Mouse (Mus musculus) layer of hippocampus, adult 11-12 months (tissue): Measurements from ENCODE around the gene Knstrn.

Source experiments
- DNase-seq: peaks from one replicate; pipeline ENCODE4 v3.0.0; 2022; ENCODE audit warnings: low spot score

The Knstrn gene

GRCm38 (mm10) chr2:118790551-118791525 is 23.0 kb upstream of the Knstrn start:
- peak; percentile 65 for DNase-seq

DNA sequence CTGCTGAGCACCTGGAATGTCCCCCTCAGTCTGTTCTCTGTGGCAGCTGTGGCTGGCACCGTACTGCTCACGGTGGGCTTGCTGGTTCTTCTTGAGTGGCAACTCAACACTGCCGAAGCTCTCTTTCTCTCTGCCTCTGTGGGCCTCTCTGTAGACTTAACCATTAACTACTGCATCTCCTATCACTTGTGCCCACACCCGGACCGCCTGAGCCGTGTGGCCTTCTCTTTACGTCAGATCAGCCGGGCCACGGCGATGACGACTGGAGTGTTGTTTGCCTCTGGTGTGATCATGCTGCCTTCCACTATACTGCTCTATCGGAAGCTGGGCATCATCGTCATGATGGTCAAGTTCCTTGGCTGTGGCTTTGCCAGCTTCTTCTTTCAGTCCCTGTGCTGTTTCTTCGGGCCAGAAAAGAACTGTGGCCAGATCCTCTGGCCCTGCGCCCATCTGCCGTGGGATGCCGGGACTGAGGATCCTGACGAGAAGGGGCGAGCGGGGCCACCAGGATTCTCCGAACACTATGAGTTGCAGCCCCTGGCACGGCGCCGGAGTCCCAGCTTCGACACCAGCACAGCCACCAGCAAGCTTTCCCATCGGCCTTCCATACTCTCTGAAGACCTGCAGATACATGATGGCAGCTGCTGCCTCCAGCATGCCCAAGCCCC is 22.1 kb upstream of the Knstrn start:
- no peak for DNase-seq

GRCm38 (mm10) chr2:118792259-118792613 is 21.6 kb upstream of the Knstrn start:
- DNase-seq, result no peak

DNA sequence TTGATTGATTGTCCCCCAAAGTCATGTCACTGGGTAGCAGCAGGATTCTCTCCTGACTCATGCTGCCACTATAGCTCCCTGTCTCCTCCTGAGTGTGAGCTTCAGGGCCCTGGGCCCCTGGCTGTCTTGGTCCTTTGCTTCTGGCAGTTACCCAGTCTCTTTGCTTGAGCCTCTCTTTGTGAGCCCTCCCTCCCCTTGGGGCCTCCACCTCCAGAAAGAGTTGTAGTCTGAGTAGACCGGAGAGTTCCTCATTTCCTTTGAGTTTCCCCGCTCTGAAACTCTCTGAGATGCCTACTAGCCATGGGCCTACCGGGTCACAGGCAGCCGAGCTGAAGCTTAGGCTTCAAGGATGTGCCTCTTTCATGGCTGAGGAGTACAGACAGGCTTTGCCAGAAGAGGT is 20.2 kb upstream of the Knstrn start:
- no peak for DNase-seq

DNA sequence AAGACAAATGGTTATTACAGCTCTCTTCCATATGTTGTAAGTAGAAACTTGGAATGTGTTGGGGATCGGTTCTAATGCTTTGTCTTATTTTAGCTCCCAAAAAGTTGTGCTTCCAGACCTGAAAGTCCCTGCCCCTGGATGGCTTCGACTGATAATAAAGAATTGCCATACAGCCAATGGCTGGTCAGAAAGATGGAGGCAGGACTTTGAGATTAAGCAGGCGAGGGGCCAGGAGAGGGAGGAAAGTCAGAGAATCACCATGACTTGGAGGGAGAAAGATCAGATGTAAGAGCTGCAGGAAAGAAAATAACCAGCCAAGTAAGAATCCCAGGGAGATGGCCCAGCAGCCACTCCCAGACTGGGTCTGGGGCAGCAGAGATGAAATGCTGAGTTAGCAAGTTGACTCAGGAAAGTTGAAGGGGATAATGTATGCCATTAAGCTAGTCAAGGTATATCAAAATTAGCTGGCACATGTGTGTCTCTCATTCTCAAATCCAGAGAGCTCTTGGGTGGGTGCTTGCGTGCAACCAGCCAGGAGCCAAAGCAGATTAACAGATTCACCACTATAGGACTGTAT is 11.2 kb upstream of the Knstrn start:
- no peak for DNase-seq

DNA sequence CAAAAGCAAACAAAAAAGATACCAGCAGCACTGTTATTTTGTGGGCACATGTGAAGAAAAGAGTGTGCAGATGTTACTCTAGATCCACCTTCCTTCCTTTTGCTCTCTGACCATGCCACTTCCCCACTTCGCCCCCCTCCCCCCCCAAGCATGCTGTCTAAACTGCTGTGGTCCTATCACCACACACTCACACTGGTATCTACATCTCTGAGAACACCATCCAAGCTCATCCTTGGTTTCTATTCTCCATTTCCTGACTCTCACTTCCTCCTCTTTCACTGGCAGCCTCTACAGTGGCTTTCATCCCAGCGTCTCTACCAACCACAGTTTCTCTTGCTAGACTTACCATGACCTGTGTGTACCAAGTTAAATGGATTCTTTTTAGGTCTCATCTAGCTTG is 9.3 kb upstream of the Knstrn start:
- no peak for DNase-seq

DNA sequence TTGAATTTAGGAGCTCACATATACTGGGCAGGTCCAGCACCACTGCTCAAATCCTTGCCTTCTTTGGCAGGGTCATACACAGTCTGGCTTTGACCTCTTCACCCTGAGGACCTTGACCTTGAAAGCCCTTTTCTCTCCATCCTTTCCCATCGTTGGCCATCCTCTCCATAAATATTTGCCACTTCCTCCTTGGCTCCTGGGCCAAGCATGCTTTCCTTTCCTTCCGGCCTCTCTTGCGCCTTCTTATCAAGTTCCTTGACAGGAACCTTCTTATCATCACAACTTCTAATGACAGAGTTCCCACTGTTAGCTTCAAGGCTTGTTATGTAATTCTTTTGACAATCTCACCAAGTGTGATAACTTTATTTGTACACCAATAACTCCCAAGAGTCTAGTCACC is 8.7 kb upstream of the Knstrn start:
- DNase-seq, result no peak

GRCm38 (mm10) chr2:118805756-118806155 is 8.0 kb upstream of the Knstrn start:
- DNase-seq, result no peak

DNA sequence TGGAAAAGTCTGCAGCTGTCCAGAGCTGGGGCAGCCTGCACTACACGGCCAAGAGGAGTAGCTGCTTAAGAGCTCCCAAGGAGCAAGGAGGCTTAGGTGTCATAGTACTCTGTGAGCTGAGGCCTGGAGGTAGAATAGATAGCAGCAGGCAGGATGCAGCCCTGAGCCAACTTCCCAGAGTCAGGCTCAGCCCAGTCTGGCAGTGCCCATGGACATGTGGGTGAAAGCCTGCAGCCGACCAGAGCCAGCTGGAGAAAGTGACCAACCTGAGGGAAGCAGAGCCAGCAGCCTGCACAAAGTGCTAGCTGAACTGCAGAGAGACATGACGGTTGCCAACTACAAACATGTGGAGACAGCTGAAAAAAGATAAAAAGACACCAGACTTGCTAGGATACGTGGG is 6.9 kb upstream of the Knstrn start:
- DNase-seq, result no peak

DNA sequence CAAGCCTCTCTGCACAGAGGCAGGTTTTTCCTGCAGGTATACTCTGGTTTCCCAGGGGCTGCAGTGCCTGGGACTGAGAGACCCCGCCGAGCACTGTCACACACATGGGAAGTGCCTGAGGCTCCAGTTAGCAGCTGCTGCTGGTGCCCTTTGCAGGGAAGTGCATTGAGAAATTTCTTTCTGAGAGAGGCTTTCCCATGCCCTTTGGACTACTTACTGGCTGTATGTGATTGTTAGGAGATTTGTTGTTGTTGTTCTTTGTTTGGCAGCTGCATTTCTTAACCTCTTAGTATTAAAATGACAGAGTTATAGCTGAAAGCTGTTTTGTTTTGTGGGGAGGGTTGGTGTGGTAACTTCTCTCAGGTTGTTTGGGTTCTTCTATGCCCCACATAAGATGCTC is 2.9 kb upstream of the Knstrn start:
- no peak for DNase-seq

GRCm38 (mm10) chr2:118812724-118813123 is 1.1 kb upstream of the Knstrn start:
- no peak for DNase-seq

DNA sequence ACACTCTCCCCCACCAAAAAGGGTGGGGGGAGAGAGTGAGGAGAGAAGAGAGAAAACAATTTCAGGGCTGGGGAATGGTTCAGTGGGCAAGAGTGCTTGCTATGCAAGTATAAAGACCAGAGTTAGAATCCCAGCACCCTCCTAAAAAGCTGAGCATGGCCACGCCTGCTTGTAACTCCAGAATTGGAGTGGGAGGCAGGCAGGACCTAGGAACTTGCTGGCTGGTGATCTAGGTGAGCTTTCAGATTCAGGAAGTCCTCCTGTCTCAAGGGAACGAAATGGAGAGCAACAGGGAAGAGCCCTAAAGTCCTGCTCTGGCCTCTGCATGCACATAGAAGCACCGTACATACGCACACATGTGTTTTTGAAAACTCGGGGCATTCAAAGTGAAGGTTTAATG is 9.0 kb downstream of the Knstrn start:
- DNase-seq, result no peak

DNA sequence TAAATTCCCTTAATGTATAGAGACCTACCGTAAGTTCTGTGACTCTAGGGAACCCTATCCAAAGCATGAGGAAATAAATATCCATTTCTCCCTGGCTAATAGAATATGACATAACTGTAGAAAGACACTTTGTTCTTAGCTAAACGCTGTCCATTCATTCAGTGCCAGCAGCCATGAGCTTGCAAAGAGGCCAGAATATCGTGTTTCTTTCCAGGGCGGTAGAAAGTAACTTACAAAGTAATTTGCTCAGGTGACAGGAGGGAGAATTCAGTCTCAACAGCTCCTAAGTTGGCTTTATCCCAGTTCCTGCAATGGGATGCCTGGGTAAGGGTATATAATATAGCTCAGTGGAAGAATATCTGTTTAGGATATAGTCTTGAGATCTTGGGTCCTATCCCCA is 10.6 kb downstream of the Knstrn start:
- DNase-seq, result no peak

- DNase-seq, result no peak
Observed at GRCm38 (mm10) chr2:118829096-118829495, 15.3 kb downstream of the Knstrn start.

DNA sequence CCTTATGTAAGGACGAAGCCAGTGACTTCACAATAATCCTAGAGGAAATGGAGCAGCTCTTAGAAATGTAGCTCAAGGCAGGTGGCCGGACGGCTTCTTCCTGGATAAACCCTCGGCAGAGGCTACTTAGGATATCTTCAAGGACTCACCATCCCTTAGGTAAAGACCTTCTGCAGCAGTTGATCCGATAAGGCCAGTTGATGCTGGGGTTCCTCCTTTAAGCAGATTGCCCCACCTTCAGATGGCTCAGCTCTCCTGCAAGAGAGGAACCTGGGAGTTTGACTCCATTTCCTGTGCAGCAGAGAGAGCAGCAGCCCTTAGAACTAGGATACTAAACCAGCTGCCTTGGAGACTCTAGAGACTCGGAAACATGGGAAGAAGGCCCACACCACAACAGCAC is 20.3 kb downstream of the Knstrn start:
- no peak for DNase-seq

- DNase-seq, result no peak
Observed at GRCm38 (mm10) chr2:118835115-118835514, 21.3 kb downstream of the Knstrn start.

DNA sequence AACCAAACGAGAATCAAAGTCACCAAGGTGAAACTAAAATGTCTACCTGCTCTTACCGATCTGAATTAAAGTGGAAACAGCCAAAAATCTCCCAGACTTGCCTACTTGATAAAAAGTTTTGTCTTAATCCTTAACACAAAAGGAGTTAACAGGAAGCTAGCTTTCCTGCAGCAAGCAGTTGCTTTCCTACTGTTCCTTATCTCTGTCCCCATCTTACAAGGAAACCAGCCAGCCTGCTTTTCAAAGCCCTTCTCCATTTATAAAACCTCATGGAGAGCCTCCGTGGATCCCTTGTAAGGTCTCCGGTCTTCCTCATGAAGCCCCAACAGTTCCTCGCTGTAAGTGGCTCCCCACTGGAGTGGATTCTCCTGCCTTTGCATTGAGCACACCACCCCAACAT is 24.5 kb downstream of the Knstrn start:
- no peak for DNase-seq

DNA sequence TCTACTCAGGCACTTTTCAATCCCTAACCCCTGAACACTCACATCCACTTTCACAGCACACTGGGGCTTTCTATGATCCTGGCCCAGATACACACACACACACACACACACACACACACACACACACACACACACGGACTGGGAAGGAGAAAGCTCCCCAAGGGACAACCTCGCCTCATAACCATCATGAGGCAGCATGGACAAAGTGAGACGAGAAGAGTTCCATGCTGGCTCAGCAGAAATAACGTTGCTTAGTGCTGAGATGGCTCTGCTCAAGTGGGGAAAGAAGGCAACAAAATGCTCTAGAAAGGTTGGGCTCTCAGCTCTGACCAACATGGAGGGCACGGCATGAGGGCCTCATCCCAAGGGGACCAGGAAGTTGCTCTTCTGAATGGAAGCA is 27.4 kb downstream of the Knstrn start:
- no peak for DNase-seq

- DNase-seq, result no peak
Observed at GRCm38 (mm10) chr2:118841774-118842173, 28.0 kb downstream of the Knstrn start.

DNA sequence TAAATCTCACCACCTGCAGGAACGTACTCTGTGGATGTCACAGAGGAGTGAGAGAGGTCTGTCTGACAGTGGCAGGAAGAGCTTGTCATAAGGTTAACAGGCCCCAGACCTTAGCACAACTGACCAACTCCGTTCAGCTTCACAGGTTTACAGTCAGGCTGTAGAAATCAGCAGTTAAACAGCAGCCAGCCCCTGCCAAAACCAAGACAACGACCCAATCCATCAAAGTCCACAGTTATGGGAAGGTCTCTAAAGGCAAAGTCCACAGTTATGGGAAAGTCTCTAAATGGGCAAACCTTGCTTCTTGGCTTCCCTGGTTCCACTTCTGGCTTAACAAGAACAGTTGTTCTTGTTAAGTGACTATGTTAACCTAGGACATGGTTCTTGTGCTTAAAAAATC is 30.6 kb downstream of the Knstrn start:
- DNase-seq, result no peak

DNA sequence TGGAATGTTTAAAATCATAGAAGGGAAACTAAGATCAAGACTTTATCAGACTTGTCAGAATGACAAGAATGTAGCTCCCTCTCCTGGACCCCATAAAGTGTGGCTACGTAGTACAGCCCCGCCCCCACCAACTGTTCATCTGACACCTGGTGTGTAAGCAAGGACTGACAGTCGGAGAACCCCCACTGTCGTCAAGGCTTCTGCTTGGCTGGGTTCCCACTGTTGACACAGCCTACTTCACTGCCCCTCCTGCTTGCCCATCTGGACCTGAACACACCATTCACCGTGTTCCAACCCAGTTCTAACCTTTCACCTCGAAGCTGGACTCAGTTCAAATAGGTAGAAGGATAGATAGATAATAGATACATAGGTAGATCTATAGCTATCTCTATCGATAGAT is 32.4 kb downstream of the Knstrn start:
- no peak for DNase-seq

GRCm38 (mm10) chr2:118851756-118852155 is 38.0 kb downstream of the Knstrn start:
- no peak for DNase-seq
